Mouse (Mus musculus) limb, embryonic 13.5 days (tissue): ENCODE results near the gene Psma4. TPM values are rescaled to one million over a fixed set of nuclear protein-coding genes. Genes with fewer than 3 reads are reported as not detected.

Experiments
- ATAC-seq: fragments of 200-750 bp; cut with Nextera tagmentation; 2 replicates; pipeline ENCODE4 v1.8.0; 2017; ENCODE audit warnings: low read depth, moderate number of reproducible peaks, moderate TSS enrichment; ENCODE audit not compliant: low FRiP score
- H3K27ac ChIP-seq: fragments of 300-500 bp; sonication (generic); 2 replicates; pipeline ENCODE4 v1.5.1; 2015; ENCODE audit warnings: inconsistent platforms, mild to moderate bottlenecking, moderate library complexity
- H3K27me3 ChIP-seq: fragments of 300-500 bp; sonication (generic); 2 replicates; pipeline ENCODE4 v1.6.1; 2015; ENCODE audit warnings: mild to moderate bottlenecking, inconsistent platforms
- H3K36me3 ChIP-seq: fragments of 300-500 bp; sonication (generic); 2 replicates; pipeline ENCODE4 v1.6.1; 2015; ENCODE audit warnings: inconsistent platforms, mild to moderate bottlenecking, moderate library complexity
- H3K4me1 ChIP-seq: fragments of 300-500 bp; sonication (generic); 2 replicates; pipeline ENCODE4 v1.6.1; 2015; ENCODE audit warnings: inconsistent platforms
- H3K4me2 ChIP-seq: fragments of 300-500 bp; sonication (generic); replicated peaks from 2 replicates; pipeline ENCODE4 v1.6.1; 2015; ENCODE audit warnings: inconsistent platforms, mild to moderate bottlenecking, moderate library complexity
- H3K4me3 ChIP-seq: fragments of 300-500 bp; sonication (generic); 2 replicates; pipeline ENCODE4 v1.5.1; 2015; ENCODE audit warnings: moderate library complexity, mild to moderate bottlenecking, inconsistent platforms
- H3K9ac ChIP-seq: fragments of 300-500 bp; sonication (generic); 2 replicates; pipeline ENCODE4 v1.6.1; 2015; ENCODE audit warnings: mild to moderate bottlenecking, inconsistent platforms
- H3K9me3 ChIP-seq: fragments of 300-500 bp; sonication (generic); 2 replicates; pipeline ENCODE4 v1.6.1; 2016; ENCODE audit warnings: inconsistent platforms
- WGBS: fragments of 180-500 bp; shearing (Covaris S2); methylation state at CpG from one replicate; pipeline ENCODE4 v1.1.7; 2015; 5-methylcytosine and 5-hydroxymethylcytosine counted together
- polyA plus RNA-seq: library from polyadenylated mRNA; unstranded; fragments of >200 nt; fragmentation: Nextera tagmentation; extraction: Ambion mirVana; gene quantifications from 2 replicates; pipeline ENCODE4 v1.2.1, GENCODE M21; 2015

The Psma4 gene
- polyA plus RNA-seq, result 314 and 323 TPM in 2 replicates

DNA sequence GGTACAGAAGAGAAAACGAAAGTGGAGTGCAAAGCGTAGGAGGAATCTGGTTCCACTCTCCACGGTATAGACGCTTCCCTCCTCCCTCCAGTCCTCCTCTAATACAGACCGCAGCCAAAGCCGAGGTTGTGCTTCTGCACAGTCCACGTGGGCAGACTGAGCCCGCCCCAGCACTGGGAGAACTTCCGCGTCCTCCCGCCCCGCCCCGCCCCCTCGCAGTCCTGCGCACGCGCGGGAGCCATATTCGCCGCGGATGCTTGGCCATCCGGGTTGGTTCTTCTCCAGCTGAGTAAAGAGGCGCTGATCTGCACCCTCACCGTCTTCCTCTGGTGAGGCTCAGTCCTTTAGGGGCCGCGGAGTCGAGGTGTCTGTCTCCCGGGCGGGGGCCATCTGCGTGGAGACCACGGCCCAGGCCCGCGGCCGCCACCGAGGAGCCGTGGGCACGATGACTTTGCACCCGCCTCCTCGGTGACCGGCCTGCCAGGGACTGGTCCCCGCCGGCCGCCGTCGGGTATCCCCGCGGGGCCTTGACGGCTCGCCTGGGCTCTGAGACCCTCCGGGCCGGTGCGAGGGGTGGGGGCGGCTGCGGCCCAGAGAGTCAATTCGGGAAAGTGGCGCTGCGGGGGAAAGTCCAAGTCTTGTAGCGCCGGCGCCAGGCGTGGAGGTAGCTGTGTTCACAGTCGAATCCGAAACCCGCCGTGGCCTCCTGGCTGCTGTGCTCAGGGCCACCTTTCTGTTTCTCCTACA lies at the start of gene Psma4, which contains the start of gene AY074887:
Gene Psma4, plus strand, starts transcription at position 216 of the 747 bp plus-strand sequence.
Gene AY074887, minus strand, starts transcription at position 424 of the 747 bp plus-strand sequence.
- Histone ChIP-seq H3K27me3 (no peaks in the 10 kb centered on the region), H3K9me3 (no peaks in the 10 kb centered on the region), H3K9ac (peak within 1 kb of the TSS; percentile 92), H3K4me2 (peak within 1 kb of the TSS; percentile 78), H3K4me3 (peak within 1 kb of the TSS; percentile 87), H3K36me3 (peaks cover 37% of the 10 kb centered on the region), H3K4me1 (peaks cover 14% of the 10 kb centered on the region), H3K27ac (peak within 1 kb of the TSS; percentile 91)
- peak; percentile 99 for ATAC-seq
- WGBS, result 0% methylated on average over 62 of the region's 65 CpGs

DNA sequence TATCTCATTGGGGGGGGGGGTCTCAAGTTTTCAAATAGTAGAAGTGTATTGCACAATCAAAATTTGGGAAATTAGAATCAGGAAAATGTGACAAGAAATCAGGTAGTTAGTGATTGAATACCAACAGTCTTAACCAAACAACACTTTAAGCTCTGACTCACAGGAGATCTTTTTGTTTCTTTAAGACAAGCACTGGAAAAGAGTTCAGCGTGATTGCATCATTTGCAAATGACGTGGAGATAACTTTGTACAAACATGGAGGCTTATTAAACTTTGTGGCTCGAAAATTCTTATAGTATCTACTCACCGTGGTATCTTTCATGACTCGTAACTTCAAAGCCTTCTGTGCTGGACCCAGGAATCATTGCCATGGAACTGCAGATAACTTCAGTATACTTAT lies 41.1 kb upstream of the Psma4 start:
- Histone ChIP-seq H3K4me1 (no peaks in the 10 kb centered on the region), H3K27me3 (no peaks in the 10 kb centered on the region), H3K4me2 (no peak overlapping the region), H3K9ac (no peak overlapping the region), H3K36me3 (peaks cover 55% of the 10 kb centered on the region), H3K9me3 (no peaks in the 10 kb centered on the region), H3K27ac (no peak overlapping the region), H3K4me3 (no peak overlapping the region)
- no peak for ATAC-seq
- WGBS, result 93% methylated on average over 5 of the region's 5 CpGs

DNA sequence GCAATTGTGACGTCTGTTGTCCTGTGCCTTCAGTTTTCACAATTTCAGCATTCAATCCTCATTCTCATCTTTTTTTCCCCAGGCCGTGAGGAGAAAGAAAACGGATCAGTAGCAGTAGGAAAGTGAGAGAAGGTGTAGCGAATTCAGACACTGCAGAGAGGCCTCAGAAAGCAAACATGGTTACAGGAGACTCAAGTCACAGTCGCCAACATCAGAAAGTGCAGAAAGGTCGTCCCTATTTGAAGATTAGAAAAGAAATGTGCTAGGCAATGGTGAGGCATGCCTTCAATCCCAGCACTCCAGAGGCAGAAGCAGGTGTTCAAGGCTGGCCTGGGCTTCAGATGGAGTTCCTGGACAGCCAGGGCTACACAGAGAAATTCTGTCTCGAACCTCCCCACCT lies 35.0 kb upstream of the Psma4 start:
- WGBS, result 73% methylated on average over 7 of the region's 7 CpGs
- H3K36me3 ChIP-seq, result peaks cover 9% of the 10 kb centered on the region; the same call in 1 of the 2 replicates
- peaks cover 11% of the 10 kb centered on the region for H3K4me1 ChIP-seq
- H3K27ac ChIP-seq, result no peak overlapping the region
- H3K27me3 ChIP-seq, result no peaks in the 10 kb centered on the region
- no peak for ATAC-seq
- H3K9me3 ChIP-seq, result no peaks in the 10 kb centered on the region
- H3K4me2 ChIP-seq, result no peak overlapping the region
- no peak overlapping the region for H3K9ac ChIP-seq
- H3K4me3 ChIP-seq, result no peak overlapping the region

DNA sequence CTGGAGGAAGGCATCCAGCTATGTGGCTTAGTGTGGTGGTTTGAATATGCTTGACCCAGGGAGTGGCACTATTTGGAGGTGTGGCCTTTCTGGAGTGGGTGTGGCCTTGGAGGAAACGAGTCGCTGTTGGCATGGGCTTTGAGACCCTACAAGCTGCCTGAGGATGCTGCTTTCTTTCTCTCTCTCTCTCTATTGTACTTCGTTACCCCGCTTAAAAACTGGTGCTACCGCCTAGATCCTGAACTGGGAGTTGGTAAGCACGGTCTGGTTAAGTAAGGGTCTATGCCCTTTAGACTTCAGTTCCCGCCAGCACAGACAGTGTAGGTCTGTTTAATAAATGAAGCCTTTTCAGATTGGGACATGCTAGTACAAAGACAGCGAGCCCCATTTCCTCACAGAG lies 34.2 kb upstream of the Psma4 start:
- peak overlapping the region; percentile 67 for H3K4me3 ChIP-seq

DNA sequence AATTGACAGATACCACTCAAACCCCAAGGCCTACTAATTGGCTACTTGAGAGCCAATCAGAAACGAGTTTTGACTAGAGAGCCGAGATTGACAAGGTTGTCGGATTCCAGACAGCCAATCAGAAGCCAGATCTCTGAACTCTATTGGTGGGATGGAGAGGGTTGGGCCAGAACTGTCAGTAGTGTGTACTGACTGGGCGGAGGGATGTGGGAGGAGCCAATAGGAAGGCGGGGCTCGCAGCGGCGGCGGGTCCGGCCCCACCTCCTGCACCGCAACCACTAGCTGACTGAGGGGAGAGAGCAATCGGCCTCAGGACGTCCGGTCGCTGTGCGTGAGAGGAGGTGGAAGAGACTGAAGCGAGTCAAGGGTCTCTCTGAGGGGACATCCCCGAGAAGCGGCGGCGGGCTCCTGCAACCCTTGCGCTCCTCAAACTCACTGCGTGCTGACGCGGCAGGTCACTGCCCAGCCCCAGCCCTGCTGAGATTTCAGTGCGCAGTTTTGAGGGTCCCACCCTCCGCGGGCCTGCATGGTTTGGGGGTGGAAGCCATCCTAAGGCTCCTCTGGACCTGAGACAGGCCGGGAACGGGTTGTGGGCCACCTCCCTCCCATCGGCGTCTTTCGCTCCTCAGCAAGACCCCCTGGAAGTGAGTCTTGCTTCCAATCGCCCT lies 33.4 kb upstream of the Psma4 start, which contains the start of gene Hykk:
Gene Hykk, plus strand, starts transcription at position 274 of the 668 bp plus-strand sequence.
- peak; percentile 99 for ATAC-seq
- Histone ChIP-seq H3K27ac (peak within 1 kb of the TSS; percentile 40; the same call in 1 of the 2 replicates), H3K4me2 (peak within 1 kb of the TSS; percentile 78), H3K36me3 (peaks cover 9% of the 10 kb centered on the region), H3K9me3 (no peaks in the 10 kb centered on the region), H3K27me3 (no peaks in the 10 kb centered on the region), H3K4me3 (peak within 1 kb of the TSS; percentile 67), H3K4me1 (peaks cover 11% of the 10 kb centered on the region), H3K9ac (peak within 1 kb of the TSS; percentile 81)
- under 1% methylated on average over 33 of the region's 34 CpGs for WGBS

More for the DNA sequence above, 34.2 kb upstream of the Psma4 start:
- Histone ChIP-seq H3K4me2 (peak overlapping the region; percentile 78), H3K36me3 (peaks cover 10% of the 10 kb centered on the region; the same call in 1 of the 2 replicates), H3K27ac (no peak overlapping the region), H3K27me3 (no peaks in the 10 kb centered on the region), H3K4me1 (peaks cover 11% of the 10 kb centered on the region), H3K9me3 (no peaks in the 10 kb centered on the region), H3K9ac (no peak overlapping the region)
- 74% methylated on average over 8 of the region's 8 CpGs for WGBS
- ATAC-seq, result no peak

DNA sequence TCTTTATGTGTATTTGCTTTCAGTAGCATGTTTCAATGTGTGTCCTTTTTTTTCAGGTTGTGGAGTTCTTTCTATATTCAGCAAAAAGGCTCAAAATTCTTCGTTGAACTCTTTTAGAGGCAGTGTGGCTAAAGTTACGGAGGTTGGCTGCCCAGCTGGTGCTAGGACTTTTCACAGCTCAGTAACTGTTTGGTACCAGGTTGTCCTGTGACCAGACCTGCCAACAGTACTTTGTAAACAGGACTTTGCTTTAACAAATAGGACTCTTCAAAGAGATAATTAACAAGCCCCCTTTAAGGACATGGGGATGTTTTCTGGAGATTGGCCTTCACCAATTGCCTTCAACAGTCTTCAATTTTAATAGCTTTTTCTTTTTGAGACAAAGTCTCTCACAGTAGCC lies 32.4 kb upstream of the Psma4 start:
- WGBS, result 72% methylated on average over 2 of the region's 2 CpGs
- H3K4me3 ChIP-seq, result peak overlapping the region; percentile 67

DNA sequence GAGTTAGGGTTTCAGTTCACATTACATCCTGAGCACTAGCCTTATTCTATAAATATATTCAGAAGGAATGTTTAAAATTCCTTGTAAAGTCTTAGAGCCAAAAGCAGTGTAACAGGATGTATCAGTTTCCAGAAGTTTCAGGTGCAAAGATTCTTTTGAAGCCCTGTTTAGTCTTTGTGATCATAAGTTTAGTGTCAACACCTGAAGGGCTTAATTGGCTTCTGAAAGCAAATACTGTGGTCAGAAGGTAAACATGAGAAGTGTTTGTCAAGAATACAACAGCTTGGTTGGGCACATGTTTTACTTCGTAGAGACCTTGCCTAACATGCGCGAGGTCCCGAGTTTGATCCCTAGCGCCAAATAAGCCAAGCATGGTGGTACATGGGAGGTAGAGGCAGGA lies 31.8 kb upstream of the Psma4 start:
- peaks cover 11% of the 10 kb centered on the region for H3K4me1 ChIP-seq
- WGBS, result 88% methylated on average over 5 of the region's 5 CpGs
- no peak overlapping the region for H3K4me3 ChIP-seq
- no peak overlapping the region for H3K4me2 ChIP-seq
- H3K27me3 ChIP-seq, result no peaks in the 10 kb centered on the region
- no peak for ATAC-seq
- H3K9ac ChIP-seq, result no peak overlapping the region
- H3K9me3 ChIP-seq, result no peaks in the 10 kb centered on the region
- peaks cover 16% of the 10 kb centered on the region for H3K36me3 ChIP-seq
- no peak overlapping the region for H3K27ac ChIP-seq

More for the DNA sequence above, 32.4 kb upstream of the Psma4 start:
- no peak overlapping the region for H3K27ac ChIP-seq
- peaks cover 11% of the 10 kb centered on the region for H3K4me1 ChIP-seq
- no peak for ATAC-seq
- peaks cover 16% of the 10 kb centered on the region for H3K36me3 ChIP-seq
- H3K4me2 ChIP-seq, result peak overlapping the region; percentile 78
- H3K9ac ChIP-seq, result no peak overlapping the region
- no peaks in the 10 kb centered on the region for H3K9me3 ChIP-seq
- H3K27me3 ChIP-seq, result no peaks in the 10 kb centered on the region

DNA sequence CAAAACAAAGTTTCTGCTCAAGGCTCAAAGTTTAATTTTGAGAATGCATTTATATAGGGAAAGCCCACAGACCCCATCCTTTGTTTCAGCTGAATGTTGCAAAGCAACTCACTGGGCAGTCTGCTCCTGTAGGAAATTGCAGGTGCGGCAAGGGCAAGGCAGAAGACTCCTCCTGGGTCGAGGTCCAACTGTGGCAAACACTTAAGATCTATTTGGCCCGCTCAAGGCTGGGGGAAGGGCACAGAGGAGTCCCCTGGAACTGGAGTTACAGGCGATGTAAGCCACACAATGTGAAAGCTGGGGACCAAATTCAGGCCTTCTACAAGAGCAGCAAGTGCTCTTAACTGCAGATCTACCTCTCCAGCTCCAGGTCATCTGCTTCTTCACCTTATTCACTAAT lies 30.6 kb upstream of the Psma4 start:
- no peak for ATAC-seq
- no peak overlapping the region for H3K9ac ChIP-seq
- H3K27ac ChIP-seq, result no peak overlapping the region
- no peaks in the 10 kb centered on the region for H3K9me3 ChIP-seq
- H3K36me3 ChIP-seq, result peaks cover 16% of the 10 kb centered on the region
- no peak overlapping the region for H3K4me3 ChIP-seq
- peaks cover 11% of the 10 kb centered on the region for H3K4me1 ChIP-seq
- H3K27me3 ChIP-seq, result no peaks in the 10 kb centered on the region
- whole genome bisulfite sequencing, result 66% methylated on average over 4 of the region's 4 CpGs
- H3K4me2 ChIP-seq, result no peak overlapping the region

DNA sequence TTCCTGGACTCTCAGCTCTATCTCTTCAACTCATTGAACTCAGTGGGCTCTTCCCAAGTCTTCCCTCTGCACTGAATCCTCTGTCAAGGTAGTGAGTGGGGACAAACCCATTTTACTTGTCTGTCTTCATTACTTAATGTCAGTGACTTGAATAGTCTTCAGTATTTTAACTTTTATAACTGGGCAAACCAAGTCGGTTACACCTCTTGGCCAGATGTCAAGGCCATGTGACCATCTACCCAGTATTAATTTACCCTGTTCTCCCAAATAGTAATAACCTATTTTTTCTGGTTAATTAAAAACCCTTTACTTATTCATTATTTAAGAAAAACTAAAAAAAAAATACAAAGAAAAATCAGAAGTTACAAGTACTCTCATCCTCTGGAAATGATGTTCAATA lies 19.8 kb upstream of the Psma4 start:
- Histone ChIP-seq H3K9ac (no peak overlapping the region), H3K4me3 (no peak overlapping the region), H3K4me2 (no peak overlapping the region), H3K27me3 (no peaks in the 10 kb centered on the region), H3K36me3 (peaks cover 6% of the 10 kb centered on the region; the same call in 1 of the 2 replicates), H3K9me3 (no peaks in the 10 kb centered on the region), H3K4me1 (no peaks in the 10 kb centered on the region), H3K27ac (no peak overlapping the region)
- 86% methylated on average over 1 of the region's 1 CpGs for WGBS
- no peak for ATAC-seq

DNA sequence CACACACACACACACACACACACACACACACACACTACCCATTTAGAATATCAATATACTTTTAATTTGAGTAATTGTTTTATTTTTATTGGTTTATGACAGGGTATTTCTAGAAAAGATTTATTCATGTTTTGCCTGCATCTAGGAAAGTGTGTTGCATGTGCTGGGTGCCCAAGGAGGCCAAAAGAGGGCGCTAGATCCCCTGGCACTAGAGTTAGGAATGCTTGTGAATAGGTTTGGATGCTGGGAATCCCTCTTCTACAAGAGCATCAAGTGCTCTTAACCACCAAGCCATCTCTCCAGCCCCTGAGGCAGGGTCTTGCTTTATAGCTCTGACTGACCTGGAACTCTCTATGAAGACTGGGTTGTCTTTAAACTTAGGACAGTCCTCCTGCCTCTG lies 18.8 kb upstream of the Psma4 start:
- Histone ChIP-seq H3K4me3 (no peak overlapping the region), H3K36me3 (peaks cover 6% of the 10 kb centered on the region; the same call in 1 of the 2 replicates), H3K9ac (no peak overlapping the region), H3K27me3 (no peaks in the 10 kb centered on the region), H3K4me1 (no peaks in the 10 kb centered on the region), H3K9me3 (no peaks in the 10 kb centered on the region), H3K27ac (no peak overlapping the region), H3K4me2 (no peak overlapping the region)
- 13% methylated on average over 1 of the region's 1 CpGs for WGBS
- no peak for ATAC-seq

DNA sequence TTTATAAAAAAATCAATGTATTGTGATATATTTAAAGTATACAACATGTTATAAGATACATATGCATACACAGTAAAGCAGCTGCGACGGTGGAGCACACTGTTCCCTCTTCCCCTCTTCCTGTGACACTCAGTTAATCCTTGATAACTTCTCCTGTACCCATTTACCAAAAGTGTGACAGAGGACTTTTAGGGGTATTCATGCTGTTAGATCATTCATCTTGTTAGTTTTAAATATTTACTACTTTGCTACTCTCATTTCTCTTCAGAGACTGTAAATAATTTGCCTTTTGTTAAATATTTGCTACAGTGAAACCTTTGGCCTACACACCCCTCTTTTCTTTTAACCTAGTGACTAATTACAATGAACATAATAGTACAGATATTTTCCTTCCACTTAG lies 18.2 kb upstream of the Psma4 start:
- no peak overlapping the region for H3K9ac ChIP-seq
- no peak overlapping the region for H3K4me3 ChIP-seq
- no peak for ATAC-seq
- no peak overlapping the region for H3K27ac ChIP-seq
- no peaks in the 10 kb centered on the region for H3K4me1 ChIP-seq
- peaks cover 6% of the 10 kb centered on the region; the same call in 1 of the 2 replicates for H3K36me3 ChIP-seq
- no peaks in the 10 kb centered on the region for H3K27me3 ChIP-seq
- H3K9me3 ChIP-seq, result no peaks in the 10 kb centered on the region
- no peak overlapping the region for H3K4me2 ChIP-seq
- 70% methylated on average over 2 of the region's 2 CpGs for WGBS

DNA sequence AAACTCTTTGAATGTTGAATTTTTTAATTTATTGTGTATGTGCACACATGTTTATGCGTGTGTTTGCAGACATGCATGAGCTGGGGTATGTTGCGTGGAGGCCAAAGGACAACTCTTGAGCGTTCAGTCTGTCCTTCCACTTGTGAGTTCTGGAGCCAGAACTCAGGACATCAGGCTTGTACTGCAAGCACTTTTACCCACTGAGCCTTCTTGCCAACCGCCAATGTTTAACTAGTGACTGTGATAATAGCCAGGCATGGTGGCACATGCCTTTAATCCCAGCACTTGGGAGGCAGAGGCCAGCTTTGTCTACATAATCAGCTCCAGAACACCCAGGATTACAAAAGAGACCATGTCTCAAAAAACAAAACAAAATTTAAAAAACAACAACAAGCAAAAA lies 8.5 kb upstream of the Psma4 start:
- peaks cover 11% of the 10 kb centered on the region for H3K36me3 ChIP-seq
- 76% methylated on average over 4 of the region's 4 CpGs for WGBS
- H3K4me3 ChIP-seq, result no peak overlapping the region
- H3K27me3 ChIP-seq, result no peaks in the 10 kb centered on the region
- no peak for ATAC-seq
- H3K9ac ChIP-seq, result no peak overlapping the region
- H3K9me3 ChIP-seq, result no peaks in the 10 kb centered on the region
- no peak overlapping the region for H3K27ac ChIP-seq
- H3K4me1 ChIP-seq, result no peaks in the 10 kb centered on the region
- H3K4me2 ChIP-seq, result no peak overlapping the region
